Mouse (Mus musculus) thymus, adult 2 months (tissue): ENCODE results near the gene Abr. TPM values are rescaled to one million over a fixed set of nuclear protein-coding genes. Genes with fewer than 3 reads are reported as not detected.

Experiments used
- DNase-seq: peaks from one replicate; pipeline ENCODE4 v3.0.0; 2021
- H3K27ac ChIP-seq: fragments of 200-500 bp; 2 replicates; pipeline ENCODE4 v1.5.1; 2012; ENCODE audit warnings: low read length, control low read depth; ENCODE audit not compliant: control insufficient read depth, insufficient read depth
- H3K27me3 ChIP-seq: fragments of 200-500 bp; 2 replicates; pipeline ENCODE4 v1.6.1; 2012; ENCODE audit warnings: mild to moderate bottlenecking, low read length, moderate library complexity, mixed read lengths; ENCODE audit not compliant: control insufficient read depth, insufficient read depth
- H3K36me3 ChIP-seq: fragments of 200-500 bp; 2 replicates; pipeline ENCODE4 v1.6.1; 2012; ENCODE audit warnings: mild to moderate bottlenecking, low read length, moderate library complexity; ENCODE audit not compliant: control insufficient read depth, insufficient read depth
- H3K4me1 ChIP-seq: fragments of 200-500 bp; replicated peaks from 2 replicates; pipeline ENCODE4 v1.6.1; 2012; ENCODE audit warnings: low read length; ENCODE audit not compliant: control insufficient read depth, insufficient read depth
- H3K4me3 ChIP-seq: fragments of 200-500 bp; 2 replicates; pipeline ENCODE4 v1.5.1; 2012; ENCODE audit warnings: mild to moderate bottlenecking, low read length, control low read depth, moderate library complexity; ENCODE audit not compliant: control insufficient read depth, insufficient read depth
- CTCF ChIP-seq: fragments of 200-500 bp; IDR thresholded peaks from 2 replicates; pipeline ENCODE4 v1.5.1; 2012; ENCODE audit warnings: mild to moderate bottlenecking, control low read depth, low read length, moderate library complexity, borderline replicate concordance; ENCODE audit not compliant: control insufficient read depth, poor library complexity, insufficient read depth; ENCODE audit errors: extremely low read depth
- POLR2A ChIP-seq: fragments of 200-500 bp; IDR thresholded peaks from 2 replicates; pipeline ENCODE4 v1.6.1; 2012; ENCODE audit warnings: mild to moderate bottlenecking, low read length, control low read depth, moderate library complexity; ENCODE audit not compliant: control insufficient read depth, poor library complexity, insufficient read depth; ENCODE audit errors: extremely low read depth
- WGBS: fragments of 180-500 bp; shearing (Covaris S2); methylation state at CpG from one replicate; pipeline ENCODE4 v1.1.7; 2018; 5-methylcytosine and 5-hydroxymethylcytosine counted together
- polyA plus RNA-seq: library from polyadenylated mRNA; depleted of rRNA; stranded (reverse); fragments of >200 nt; gene quantifications from 2 replicates; pipeline ENCODE4 v1.2.3, GENCODE M21; 2012

Abr gene
- polyA plus RNA-seq, 1 experiment = 75.0 TPM

- no peaks in the 10 kb centered on the region for H3K27me3 ChIP-seq
- no peak for DNase-seq
- no peaks in the 10 kb centered on the region for H3K36me3 ChIP-seq
- no peak for TF ChIP-seq CTCF
- no peak for TF ChIP-seq POLR2A
- 82% methylated on average over 13 of the region's 13 CpGs for WGBS
- H3K27ac ChIP-seq = no peak overlapping the region
- H3K4me1 ChIP-seq = peaks cover 6% of the 10 kb centered on the region
- no peak overlapping the region for H3K4me3 ChIP-seq
Measured at GRCm38 (mm10) chr11:76509751-76510723, 112.1 kb downstream of the Abr start.

GRCm38 (mm10) chr11:76508831-76509595 lies 113.1 kb downstream of the Abr start:
- DNase-seq = no peak

GRCm38 (mm10) chr11:76508125-76508524 lies 114.0 kb downstream of the Abr start:
- no peak for TF ChIP-seq CTCF
- no peak for TF ChIP-seq POLR2A
- H3K27ac ChIP-seq = no peak overlapping the region
- no peak overlapping the region for H3K4me3 ChIP-seq
- peaks cover 19% of the 10 kb centered on the region for H3K4me1 ChIP-seq
- DNase-seq = no peak
- H3K27me3 ChIP-seq = no peaks in the 10 kb centered on the region
- no peaks in the 10 kb centered on the region for H3K36me3 ChIP-seq
- over 99% methylated on average over 4 of the region's 4 CpGs for WGBS

More at GRCm38 (mm10) chr11:76508831-76509595, 113.1 kb downstream of the Abr start:
- TF ChIP-seq POLR2A (no peak), CTCF (no peak)
- Histone ChIP-seq H3K27me3 (no peaks in the 10 kb centered on the region), H3K36me3 (no peaks in the 10 kb centered on the region), H3K4me3 (no peak overlapping the region), H3K4me1 (peaks cover 16% of the 10 kb centered on the region), H3K27ac (no peak overlapping the region)
- 97% methylated on average over 32 of the region's 32 CpGs for WGBS

- no peak overlapping the region for H3K27ac ChIP-seq
- WGBS = 94% methylated on average over 8 of the region's 8 CpGs
Measured at GRCm38 (mm10) chr11:76507302-76508124, 114.6 kb downstream of the Abr start.

GRCm38 (mm10) chr11:76506514-76507228 lies 115.4 kb downstream of the Abr start:
- peak; percentile 70 for DNase-seq
- TF ChIP-seq POLR2A (no peak), CTCF (no peak)
- Histone ChIP-seq H3K36me3 (no peaks in the 10 kb centered on the region), H3K27me3 (no peaks in the 10 kb centered on the region), H3K27ac (no peak overlapping the region), H3K4me1 (peaks cover 19% of the 10 kb centered on the region), H3K4me3 (no peak overlapping the region)
- WGBS = 81% methylated on average over 5 of the region's 5 CpGs

More at GRCm38 (mm10) chr11:76507302-76508124, 114.6 kb downstream of the Abr start:
- H3K36me3 ChIP-seq = no peaks in the 10 kb centered on the region
- TF ChIP-seq POLR2A (no peak), CTCF (no peak)
- H3K27me3 ChIP-seq = no peaks in the 10 kb centered on the region
- peaks cover 19% of the 10 kb centered on the region for H3K4me1 ChIP-seq
- no peak for DNase-seq
- no peak overlapping the region for H3K4me3 ChIP-seq
